ENCODE assay signal across 14 mouse cellular contexts in genomic region chr11:6966968-6967367, GRCm38 (mm10).
A peak's percentile ranks its signal among the peaks of the same experiment; 100 is the strongest.
DNase-seq lines count a peak whose midpoint lies in the region.
"Had no signal": no experiment of that assay in that cellular context is flagged by ENCODE, and none has a peak within 500 bp of the region (broad histone marks: within the 10 kb centered on the region; RNA-seq: fewer than 3 reads in every experiment).

No protein-coding gene starts in this region.

- peak; percentile 51 for DNase-seq in right cerebral cortex, adult 18-20 months
- DNase-seq in right cerebral cortex, postnatal 4 days, result no peak
- DNase-seq in cerebellum, adult 9-11 months, result peak; percentile 96
- peak; percentile 23 to 26 for DNase-seq in layer of hippocampus, postnatal 10 days (ENCODE audit: low spot score in 2 of 2)
- DNase-seq in right cerebral cortex, postnatal 36 days (ENCODE audit: low spot score in 2 of 2), result peak; percentile 26 to 28
- no peak for DNase-seq in adipocyte (ENCODE audit: low spot score)
- no peak for DNase-seq in kidney, adult 9 months
- no peak for DNase-seq in embryo, embryonic 11 days
- DNase-seq: adrenal gland, postnatal 10 days; heart, adult 2 months; heart, postnatal 36 days; kidney, postnatal 10 days; liver; spleen, adult 18-20 months had no signal

Comparison
In these comparisons a context has a peak if more than half of its experiments do, and no peak if none do; other contexts are left out.
1. DNase-seq: peak in right cerebral cortex, adult 18-20 months (single experiment), cerebellum, adult 9-11 months (single experiment), layer of hippocampus, postnatal 10 days (2 of 2) and right cerebral cortex, postnatal 36 days (2 of 2); none in right cerebral cortex, postnatal 4 days (single experiment), adipocyte (single experiment), kidney, adult 9 months (single experiment) and embryo, embryonic 11 days (single experiment).